Mouse (Mus musculus): ENCODE data around the gene Ankrd31. TPM values are rescaled to one million over a fixed set of nuclear protein-coding genes. Genes with fewer than 3 reads are reported as not detected.

Gene Ankrd31
- polyA plus RNA-seq (2012), result not detected in 2 replicates

DNA sequence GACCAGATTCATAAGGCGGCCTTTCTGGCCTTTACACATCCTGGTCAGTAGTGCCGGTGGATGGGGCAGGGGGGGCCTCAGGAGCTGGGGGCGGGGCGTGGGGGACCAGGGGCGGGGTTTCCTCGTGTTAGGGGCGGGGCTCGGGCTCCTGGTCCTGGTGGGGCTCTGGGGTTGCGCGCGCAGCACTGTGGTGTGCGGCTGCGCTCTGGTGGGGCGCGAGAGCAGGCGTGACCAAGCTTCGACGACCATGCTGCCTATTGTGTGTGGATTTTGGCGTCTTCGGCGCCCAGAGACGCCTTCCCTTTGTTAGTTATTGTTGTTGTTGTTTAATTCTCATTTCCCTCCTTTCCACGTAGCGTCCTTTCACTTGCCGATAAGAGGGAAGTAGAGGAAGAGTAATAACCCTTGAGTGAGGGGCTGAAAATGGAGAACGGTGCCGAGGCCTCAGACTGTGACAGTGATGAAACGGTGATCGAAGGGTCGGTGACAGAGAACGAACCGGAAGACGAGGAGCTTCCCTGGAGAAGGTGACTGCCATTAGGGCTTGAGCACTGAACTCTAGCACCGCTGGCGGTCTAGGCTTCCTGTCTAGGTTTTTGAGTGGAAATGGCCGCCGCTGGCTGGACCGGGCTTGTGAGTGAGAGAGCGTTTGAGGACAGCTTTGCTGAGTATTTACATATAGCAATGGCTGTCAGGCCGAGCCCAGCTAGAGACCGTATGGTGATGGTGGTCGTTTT, at the start of gene Ankrd31:
TSS of gene Ankrd31 (plus strand) at position 164 of the 737 bp plus-strand sequence.
- no peak for TF ChIP-seq GATA1 (IDR thresholded peaks at IDR 0.05; ENCODE audit: low read length)

DNA sequence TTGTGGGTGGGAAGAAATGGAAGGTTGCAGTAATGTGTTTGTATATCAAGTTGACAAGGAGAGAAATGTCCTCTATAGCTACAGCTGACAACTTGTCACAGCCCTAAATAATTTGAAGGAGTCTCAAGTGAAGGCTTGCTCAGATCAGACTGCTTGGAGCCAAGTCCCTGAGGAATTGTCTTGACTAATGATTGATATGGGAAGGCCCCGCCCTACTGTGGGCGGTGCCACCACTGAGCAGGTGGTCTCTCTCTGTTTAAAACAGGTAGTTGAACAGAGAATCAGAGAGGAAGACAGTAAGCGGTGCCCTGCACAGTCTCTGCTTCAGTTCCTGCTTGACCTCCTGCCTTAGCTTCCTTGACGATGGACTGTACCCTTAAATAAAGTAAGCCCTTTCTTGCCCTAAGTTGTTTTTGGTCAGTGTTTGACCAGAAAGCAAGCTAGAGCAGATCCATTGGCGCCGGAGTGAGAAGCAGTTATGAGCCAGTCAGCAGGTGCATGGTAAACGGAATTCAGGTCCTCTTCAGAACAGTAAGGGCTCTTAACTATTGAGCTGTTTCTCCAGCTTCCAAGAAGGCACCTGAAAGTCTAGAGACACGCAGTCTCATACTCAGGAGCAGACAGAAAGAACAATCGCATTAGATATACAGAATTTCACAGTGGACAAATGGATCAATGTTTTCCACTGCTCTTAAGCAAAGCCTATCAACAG, 45.3 kb upstream of the Ankrd31 start:
- TF ChIP-seq GATA1 (IDR thresholded peaks at IDR 0.05; ENCODE audit: low read length), result no peak

DNA sequence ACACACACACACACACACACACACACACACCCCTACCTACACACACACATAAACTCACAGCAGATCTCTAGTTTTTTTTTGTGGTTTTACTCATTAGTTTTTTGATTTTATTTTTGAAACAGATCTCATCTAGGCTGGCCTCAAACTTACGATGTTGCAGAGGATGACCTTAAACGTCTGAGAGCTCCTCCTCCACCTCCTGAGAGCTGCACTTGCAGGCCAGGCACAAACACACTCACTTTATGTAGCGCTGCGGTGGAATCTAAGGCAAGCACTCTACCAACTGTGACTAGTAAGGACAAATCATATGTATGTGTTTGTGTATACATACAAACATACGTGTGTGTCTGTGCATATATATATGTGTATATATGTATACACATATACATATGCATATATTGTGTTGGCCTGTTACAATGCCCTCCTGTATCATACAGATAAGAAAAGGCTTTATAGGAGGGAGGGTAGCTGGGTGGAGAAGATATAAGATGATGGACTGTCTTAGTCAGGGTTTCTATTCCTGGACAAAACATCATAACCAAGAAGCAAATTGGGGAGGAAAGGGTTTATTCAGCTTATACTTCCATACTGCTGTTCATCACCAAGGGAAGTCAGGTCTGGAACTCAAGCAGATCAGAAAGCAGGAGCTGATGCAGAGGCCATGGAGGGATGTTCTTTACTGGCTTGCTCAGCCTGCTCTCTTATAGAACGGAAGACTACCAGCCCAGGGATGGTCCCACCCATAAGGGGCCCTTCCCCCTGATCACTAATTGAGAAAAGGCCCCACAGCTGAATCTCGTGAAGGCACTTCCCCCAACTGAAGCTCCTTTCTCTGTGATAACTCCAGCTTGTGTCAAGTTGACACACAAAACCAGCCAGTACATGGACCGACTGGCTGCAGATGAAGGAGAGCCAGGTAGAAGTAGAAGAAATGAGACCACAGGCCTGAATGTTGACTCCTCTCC, 38.5 kb upstream of the Ankrd31 start:
- no peak for TF ChIP-seq GATA1 (IDR thresholded peaks at IDR 0.05; ENCODE audit: low read length)

DNA sequence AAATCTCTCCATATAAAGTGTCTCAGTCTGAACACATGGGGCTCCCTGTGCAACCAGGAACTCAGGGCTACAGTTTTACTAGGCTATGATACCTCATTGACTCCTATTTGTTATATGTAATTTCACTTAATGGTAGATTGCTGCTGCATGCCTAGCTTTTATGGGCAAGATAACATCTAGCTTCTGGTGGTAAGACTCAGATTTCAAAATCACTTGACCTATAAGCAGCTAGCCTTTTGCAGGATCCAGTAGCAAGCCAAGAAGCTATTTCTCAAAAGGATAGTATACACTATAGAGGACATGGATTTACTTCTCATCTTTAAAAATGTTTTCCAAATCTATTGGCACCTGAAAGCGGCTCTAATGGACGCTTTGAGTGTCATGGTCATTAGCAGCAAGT, 31.8 kb upstream of the Ankrd31 start:
- no peak for TF ChIP-seq GATA1 (IDR thresholded peaks at IDR 0.05; ENCODE audit: low read length)

DNA sequence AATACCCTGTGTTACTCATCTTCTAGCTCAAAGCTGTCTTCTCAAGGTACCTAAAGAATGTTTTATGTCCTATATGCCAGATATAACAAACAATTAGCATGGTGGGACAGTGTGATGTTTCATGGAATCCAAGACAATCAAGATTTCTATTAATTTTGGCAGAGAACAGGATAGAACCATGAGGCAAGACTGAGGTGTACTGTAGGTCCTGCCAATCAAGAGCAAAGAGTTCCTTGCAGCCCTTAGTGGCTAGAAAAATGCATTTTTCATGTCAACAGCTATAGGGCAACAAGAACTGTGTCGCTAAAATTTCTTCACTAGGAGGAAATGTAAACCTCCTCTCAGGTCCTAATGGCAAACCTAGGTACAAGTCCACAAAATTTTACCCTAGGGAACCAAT, 30.3 kb upstream of the Ankrd31 start:
- TF ChIP-seq GATA1 (IDR thresholded peaks at IDR 0.05; ENCODE audit: low read length), result no peak

DNA sequence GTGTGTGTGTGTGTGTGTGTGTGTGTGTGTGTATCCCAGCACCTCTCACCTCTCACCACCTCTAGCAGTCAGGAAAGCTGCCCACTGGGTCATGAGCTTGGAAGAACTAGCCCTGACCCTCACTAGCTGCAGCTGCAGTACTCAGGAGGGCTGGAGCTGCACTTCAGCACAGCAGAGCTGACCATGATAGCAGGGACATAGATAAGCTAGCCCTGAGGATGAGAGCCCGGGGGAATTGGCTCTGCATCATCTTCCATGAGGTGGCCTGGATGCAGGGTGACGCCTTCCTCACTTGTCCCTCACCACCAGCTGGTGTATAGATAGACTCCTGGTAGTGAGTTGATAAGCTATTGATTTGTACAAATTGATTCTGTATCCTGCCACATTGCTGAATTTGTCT, 28.1 kb upstream of the Ankrd31 start:
- peak; percentile 18 for TF ChIP-seq GATA1 (IDR thresholded peaks at IDR 0.05; ENCODE audit: low read length)

DNA sequence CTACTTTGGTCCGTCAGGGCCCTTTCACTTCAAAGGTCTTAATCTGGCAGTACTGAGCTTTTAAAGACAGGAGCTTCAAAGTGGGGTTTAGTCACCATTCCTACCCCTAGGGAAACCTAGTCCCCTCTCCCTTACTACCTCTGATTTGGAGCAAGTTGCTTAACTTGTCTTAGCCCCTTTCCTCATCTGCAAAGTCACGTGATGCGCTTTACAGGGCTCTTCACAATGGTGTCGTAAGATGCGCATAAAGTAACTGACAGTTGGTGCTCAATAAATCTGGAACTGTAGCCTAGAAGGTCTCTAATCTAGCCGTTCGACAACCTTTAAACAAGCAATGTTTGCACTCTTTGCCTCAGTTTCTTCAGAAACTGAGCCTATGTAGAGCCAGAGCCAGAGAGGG, 19.8 kb upstream of the Ankrd31 start:
- no peak for TF ChIP-seq GATA1 (IDR thresholded peaks at IDR 0.05; ENCODE audit: low read length)

DNA sequence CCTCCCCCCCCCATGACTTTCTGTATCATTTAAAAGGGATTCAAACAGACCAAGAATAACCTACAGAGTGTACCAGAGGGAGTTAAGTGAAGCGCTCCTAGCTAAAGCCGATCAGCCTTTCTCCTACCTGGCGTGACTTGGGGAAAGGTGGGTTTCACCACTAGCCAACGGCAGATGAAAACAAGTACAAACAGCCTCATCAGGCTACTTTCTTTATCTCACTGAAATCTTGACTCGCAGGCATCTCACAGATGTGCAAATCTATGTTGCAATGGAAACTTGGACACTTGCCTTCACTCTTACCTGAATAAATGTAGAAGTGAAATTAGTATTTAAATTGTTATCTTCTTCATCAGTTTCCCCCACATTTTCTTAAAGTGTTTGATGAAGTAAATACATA, 18.9 kb upstream of the Ankrd31 start:
- TF ChIP-seq GATA1 (IDR thresholded peaks at IDR 0.05; ENCODE audit: low read length), result no peak

DNA sequence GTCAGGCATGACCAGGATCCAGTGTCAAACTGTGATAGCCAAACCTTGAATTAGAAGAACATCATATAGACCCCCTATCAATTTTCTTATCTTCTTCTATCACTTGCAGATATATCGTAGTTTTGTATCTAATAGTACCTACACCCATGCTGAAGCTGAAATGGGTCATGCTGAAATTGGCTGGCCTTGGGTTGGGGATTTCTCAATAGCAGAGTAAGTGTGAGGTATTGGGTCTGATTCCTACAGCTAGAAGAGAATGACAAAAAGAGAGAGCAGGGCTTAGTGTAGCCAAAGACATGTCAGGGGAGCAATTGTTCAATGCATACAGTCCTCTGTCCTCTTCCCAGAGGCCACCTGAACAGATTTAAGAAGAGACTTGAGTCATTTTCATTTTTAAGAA, 18.0 kb upstream of the Ankrd31 start:
- TF ChIP-seq GATA1 (IDR thresholded peaks at IDR 0.05; ENCODE audit: low read length), result no peak

DNA sequence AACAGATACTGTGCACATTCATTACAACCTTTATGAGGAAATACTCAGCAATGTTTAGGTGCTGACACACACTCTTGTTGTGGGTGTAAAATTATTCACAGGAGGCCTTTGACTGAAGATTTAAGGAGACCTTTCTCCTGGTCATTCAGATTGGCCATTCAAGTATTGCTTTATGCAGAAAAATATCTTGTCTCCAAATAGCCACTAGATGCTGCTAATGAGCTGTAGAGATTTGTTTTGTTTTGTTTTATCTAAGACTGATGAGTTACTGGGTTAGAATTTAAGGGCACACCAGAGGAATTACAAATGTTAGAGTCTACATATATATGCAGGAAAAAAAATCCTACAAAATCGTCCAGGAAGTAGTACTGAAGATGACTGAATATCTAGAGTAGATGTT, 12.9 kb upstream of the Ankrd31 start:
- TF ChIP-seq GATA1 (IDR thresholded peaks at IDR 0.05; ENCODE audit: low read length), result no peak

DNA sequence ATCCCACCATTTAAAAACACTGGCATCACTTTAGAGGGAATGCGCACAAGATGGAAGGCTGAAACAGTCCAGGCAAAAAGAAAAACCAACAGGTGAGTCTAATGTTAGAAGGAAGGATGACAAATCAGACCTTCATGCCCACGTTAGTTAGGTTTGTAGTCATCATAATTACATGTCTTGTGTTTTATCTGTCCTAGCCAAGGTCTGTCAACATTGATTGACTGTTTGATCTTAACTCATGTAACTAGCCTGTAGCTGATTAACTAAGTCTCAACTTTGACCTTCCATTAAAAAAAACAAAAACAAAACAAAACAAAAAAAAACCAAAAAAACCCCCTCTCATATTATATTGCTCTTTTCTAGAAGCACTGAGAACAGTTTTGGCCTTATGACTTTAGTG, 7.9 kb upstream of the Ankrd31 start:
- TF ChIP-seq GATA1 (IDR thresholded peaks at IDR 0.05; ENCODE audit: low read length), result no peak

DNA sequence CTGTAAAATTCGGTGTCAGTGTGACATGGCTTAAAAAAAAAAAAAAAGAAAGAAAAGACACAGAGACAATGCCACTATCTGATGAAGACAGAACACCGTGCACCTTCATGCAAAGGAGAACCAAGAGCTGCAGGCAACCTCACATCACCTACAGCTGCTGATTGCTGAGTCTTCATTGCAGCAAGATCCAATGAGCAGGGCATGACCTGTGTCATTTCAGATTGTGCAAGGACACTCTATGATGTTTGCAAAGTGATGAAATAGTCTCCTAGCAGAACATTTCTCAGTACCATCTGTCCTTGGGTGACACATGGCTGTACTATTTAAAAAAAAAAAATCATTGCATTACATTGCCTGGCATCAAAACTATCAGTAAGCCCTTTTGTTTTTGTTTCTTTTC, 5.2 kb upstream of the Ankrd31 start:
- TF ChIP-seq GATA1 (IDR thresholded peaks at IDR 0.05; ENCODE audit: low read length), result no peak

DNA sequence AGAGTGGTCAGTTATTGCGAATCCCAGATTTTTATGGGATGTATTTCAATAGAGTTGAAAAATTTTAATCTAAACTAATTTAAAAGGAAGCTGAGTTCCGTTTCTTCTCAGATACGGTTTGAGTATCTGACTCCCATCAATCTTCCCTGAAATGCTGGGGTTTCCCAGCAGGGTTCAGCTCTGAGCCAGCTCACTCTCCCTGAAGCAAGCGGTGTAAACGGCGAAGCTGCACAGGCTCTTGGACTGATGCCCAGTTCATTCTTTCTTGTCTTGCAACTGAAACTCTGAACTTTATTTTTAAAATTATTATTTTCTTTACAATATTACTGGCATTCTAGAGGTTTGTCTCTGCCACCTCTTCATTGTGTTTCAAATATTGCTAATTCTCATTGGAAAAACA, 2.0 kb upstream of the Ankrd31 start:
- no peak for TF ChIP-seq GATA1 (IDR thresholded peaks at IDR 0.05; ENCODE audit: low read length)

DNA sequence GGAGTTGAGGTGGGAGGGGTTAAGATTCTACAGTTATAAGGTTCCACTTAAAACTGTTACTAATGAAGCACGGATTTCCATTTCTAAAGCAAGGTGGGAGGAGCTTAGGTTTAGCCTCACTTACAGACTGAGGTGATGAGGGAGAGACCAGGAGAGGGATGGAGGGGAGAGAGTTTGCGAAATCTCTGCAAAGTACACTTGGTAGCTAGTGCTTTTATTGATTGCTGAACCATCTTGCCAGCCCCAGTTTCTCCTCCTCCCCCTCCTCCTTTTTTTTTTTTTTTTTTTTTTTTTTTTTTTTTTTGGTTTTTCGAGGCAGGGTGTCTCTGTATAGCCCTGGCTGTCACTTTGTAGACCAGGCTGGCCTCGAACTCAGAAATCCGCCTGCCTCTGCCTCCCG, 1.8 kb downstream of the Ankrd31 start:
- no peak for TF ChIP-seq GATA1 (IDR thresholded peaks at IDR 0.05; ENCODE audit: low read length)

DNA sequence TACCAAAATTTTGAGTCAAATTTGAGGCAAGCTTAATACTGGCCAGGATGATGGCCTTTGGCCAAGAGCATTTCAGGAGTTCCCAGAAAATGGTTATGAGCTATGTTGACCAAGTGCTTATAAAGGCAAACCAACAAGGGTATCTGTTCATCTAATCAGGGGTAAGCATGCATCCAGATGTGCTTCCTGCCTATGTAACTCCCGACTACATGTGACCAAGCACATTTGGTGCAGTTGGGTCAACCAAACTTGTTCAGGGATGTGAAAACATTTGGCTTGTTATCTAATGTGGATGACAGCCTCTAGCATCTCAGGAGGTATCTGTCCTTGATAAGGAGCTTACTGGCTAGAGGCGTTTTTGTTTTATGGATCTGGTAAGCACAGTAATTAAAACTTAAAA, 12.8 kb downstream of the Ankrd31 start:
- TF ChIP-seq GATA1 (IDR thresholded peaks at IDR 0.05; ENCODE audit: low read length), result peak; percentile 77

DNA sequence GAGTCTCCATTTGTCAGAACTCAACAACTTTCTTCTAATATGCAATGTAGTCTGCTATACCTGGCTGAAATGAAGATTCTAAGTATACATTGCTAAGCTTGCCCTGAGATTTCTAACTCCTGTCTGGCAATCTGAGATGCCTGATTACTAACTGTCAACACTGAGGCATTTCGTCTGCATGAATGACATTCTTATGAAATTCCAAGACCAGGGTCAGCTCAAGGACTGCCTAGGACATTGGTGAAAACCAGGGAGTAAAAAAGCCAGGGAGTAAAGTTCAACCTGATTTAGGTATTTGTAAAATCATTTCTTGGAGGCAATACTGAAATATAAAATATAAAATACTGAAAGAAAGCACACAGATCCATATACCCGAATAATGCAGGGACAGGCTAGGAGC, 45.4 kb downstream of the Ankrd31 start:
- TF ChIP-seq GATA1 (IDR thresholded peaks at IDR 0.05; ENCODE audit: low read length), result no peak
